Mouse (Mus musculus): Measurements from ENCODE around the gene Dnah5.
"Not testable (repeated sequence)": the region's sequence is repeated elsewhere in the genome, so short reads cannot be mapped to it uniquely, and the experiment has no call there.

The Dnah5 gene

DNA sequence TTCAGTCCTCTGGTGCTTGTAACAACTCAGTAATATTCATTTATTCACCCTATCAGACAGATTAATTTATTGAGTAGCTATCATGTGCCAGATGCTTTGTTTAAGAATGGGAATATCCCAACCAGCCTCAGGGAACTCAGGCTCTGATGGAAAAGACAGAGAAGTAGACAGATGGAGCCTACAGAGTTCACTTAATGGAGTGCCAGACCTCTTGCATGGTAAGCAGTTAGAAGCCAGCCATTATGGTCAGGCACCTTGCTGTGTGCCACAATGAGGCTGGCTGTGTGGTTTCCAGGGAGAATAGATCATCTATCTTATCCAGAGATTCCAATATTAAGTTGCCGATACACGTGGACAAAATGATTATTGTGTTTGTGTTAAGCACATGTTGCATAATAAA is 104.3 kb downstream of the Dnah5 start:
- DNase-seq = no peak

DNA sequence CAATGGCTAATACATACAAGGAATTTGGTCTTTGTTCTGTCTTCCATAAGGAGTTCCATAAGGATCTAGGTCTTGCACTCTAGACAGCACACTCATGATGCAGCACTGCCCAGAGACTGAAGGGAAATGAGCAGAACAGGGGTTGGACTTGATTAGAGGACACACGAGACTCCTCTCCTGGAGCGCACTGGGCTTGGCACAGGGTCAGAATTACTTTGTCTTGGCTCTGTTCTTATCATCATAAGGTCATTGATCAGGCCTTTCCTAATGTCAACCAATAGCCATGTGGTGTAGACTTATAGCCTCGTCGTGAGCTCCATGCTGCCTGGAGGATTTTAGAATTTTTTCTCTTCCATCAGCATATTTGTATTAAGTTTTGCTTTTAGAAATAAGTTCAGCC is 107.0 kb downstream of the Dnah5 start:
- DNase-seq = no peak

DNA sequence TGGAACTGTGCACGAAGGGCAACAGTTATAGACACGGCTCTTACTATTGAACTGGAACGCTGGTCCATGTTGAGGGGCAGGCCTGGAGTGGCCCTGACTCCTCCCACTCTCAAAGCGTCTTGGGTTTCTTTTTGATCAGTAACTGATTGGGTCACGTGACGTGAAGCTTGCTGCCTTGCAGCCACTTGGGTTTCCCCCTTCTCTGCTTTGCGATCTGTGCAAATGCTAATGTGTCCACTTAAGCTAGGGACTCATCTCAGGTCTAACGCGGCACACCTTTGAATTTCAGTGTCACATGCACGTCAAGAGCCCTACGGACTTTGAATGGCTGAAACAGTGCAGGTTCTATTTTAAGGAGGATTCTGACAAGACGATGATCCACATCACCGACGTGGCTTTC is 109.9 kb downstream of the Dnah5 start:
- no peak for DNase-seq

DNA sequence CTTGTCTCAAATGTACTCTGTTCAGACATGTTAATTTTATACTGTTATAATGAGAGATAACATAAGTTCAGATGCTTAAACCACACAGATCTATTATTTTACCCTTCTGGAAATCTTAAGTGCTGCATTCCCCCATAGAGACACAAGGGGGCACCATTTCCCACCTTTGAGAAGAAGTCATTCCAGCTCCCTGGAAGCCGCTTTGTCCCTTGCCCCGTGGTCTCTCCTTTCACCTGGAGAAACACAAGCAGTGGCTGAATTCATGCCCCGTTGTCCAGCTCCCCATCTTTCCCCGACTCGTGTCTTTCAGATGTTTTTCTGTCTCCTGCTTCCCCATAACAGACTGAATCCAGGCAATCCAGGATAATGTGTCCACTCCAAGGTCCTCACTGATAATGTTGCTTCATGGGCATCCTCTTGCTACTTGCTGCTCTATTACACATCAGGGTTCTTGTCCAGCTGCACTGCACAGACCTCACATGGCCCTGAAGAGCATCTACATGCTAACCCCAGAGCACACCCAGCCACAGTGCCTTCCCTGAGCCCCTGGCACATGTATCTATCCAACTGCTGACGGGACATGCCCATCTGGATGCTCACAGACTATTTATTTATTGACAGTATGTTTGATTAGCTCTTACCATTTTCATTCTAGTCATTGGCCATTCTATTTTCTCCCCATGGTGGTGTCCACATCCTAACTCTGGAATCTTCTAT is 112.4 kb downstream of the Dnah5 start:
- DNase-seq = peak; percentile 59

DNA sequence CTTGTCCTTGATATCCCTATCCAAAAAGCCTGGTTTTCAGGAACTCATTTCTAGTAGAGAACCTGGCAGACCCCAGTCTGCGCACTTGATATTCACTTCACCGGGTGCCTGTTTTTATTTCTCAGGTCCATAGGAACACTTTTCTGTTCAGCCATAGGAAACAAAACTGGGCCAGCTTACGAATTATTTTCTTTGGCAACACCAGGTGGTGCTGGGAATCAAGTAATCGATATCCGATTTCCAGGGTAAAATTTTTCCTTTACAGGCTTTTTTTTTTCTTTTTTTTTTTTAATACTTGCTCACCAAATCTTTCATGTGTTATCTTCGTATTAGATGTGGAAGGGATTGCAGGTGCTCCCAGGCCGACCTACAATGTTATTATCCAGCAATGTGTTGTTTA is 119.0 kb downstream of the Dnah5 start:
- no peak for DNase-seq

DNA sequence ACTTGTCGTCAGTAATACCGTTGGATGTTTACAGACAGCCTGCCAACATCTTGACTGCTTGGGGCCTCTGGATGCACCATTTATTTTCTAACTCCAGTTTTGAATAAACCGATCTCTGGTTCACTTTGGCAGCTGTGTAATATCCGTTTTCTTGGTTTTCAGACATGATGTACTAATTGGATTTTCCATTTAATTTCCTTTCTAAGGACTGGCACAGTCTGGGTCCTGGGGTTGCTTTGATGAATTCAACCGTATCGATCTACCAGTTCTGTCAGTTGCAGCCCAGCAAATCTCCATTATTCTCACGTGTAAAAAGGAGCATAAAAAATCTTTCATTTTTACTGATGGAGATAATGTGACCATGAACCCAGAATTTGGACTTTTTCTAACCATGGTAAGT is 123.4 kb downstream of the Dnah5 start:
- no peak for DNase-seq

DNA sequence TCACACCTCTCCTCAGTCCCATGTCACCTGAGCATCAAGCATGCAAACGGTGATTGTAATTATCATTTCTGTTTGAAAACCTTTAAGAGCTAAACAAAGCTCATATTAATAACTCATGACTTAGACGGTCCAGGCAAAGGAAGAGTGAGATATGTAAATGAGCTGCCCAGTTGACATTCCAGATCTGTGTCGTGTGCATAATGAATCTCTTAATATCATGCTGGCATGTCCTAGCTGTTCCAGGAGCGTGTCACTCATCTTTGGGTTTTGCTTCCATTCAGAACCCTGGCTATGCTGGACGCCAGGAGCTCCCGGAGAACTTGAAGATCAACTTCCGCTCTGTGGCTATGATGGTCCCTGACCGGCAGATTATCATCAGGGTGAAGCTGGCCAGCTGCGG is 123.9 kb downstream of the Dnah5 start:
- no peak for DNase-seq

DNA sequence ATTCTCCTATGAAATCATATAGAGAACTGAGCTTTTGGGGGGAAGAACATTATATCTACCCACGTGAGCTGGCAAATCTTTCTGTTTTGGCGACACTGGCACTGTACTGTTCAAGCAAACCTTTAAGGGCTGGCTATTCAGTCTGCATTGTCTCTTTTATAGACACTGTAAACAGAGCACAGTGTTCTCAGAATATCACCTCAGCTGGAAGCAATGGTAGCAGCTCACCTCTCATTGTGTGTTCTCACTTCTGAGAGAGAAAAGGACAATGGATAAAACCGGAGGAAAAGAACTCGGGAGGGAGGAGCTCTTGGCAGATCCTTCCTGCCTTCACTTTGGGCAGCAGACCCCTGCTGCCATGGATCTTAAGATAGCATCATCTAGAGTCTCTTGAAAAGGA is 137.6 kb downstream of the Dnah5 start:
- DNase-seq = no peak

DNA sequence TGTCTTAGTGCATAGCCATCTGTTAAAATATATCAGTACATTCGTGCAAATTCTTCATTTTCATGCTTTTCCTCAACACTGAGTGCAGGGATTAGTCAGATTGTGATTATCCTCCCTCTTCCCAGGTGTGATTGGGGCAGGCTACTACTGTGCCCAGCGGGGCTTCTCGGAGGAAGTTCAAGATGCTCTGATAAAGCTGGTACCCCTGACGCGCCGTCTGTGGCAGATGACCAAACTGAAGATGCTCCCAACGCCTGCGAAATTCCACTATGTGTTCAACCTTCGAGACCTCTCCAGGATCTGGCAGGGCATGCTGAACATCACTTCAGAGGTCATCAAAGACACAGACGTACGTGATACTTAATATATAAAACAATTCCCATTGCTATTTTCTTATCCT is 164.0 kb downstream of the Dnah5 start:
- no peak for DNase-seq

DNA sequence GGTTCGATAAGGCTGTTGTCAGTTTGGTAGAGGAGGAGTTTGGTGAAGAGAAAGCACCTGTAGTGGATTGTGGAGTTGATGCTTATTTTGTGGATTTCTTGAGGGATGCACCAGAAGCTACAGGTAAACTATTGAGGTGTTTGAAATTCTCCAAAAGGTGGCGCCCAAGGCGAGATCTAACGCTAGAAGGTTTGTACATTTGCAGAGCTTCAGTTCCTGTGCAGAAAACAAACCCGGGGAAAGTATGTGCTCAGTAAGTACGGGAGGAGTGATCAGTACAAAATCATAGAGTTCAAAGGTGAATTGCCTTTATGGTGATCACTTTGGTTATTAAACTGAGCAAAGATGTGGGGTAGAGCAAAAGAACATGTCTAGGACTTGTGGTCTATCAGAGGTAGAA is 166.9 kb downstream of the Dnah5 start:
- DNase-seq = no peak

DNA sequence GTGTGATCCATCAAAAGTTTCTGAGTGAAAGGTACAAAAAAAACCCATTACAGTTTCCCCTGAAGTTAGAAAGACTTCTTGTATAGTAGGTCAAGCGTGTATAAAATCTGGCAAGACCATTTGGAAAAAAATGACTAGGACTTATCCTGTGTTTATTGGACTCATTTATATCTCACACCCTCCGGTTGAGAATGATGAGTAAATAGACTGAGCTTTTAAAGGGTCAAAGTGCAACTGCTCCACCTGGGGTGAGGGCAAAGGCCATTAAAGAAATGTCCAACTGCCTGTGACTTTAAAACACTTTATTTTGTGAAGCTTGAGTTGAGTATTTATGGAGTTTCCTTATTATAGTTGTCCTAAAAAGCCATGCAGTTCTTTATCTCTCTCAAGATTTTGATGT is 168.0 kb downstream of the Dnah5 start:
- DNase-seq = no peak

DNA sequence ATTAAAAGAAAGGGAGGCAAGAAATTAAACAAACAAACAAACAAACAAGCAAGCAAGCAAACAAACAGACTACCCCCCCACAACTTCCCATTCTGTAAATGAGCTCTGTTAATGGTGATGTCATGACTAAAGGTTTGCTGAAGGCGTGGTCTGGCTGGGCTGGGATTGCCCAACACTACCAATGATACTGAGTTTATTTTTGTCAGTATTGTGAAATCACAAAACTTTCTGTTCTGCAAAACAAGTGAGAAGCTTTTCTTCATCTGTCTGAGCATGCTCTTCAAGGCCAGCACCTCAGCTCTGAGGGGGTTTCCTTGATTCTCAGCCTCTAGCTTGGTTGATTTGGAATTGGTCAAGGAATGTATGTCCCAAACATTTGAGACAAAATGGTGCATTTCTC is 170.8 kb downstream of the Dnah5 start:
- no peak for DNase-seq

DNA sequence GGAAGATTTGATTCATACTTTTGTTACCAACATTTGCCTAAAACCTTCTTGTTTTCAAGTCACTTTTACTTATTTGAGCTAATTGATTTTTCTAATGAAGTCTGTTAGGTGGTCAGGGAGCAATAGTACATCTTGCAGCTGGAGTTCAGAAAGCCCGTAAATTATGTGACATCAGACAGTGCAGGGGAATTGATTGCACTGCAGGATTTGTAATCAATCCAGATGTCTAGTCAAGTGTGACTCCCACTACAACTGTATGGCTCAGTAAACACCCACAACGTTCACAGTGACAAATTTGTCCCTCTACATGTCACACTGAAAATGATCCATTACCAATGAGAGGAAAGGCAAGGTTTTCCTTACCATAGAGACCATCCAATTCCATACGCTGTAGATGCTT is 177.4 kb downstream of the Dnah5 start:
- no peak for DNase-seq

DNA sequence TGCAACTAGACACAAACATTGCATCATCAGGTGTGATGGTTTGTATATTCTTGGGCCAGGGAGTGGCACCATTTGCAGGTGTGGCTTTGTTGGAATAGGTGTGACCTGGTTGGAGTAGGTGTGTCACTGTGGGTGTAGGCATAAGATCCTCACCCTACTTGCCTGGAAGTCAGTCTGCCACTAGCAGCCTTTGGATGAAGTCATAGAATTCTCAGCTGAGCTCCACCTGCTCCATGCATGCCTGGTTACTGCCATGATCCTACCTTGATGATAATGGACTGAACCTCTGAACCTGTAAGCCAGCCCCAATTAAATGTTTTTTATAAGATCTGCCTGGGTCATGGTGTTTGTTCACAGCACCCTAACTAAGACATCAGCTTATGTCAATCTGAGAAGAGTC is 190.2 kb downstream of the Dnah5 start:
- not testable (repeated sequence) for DNase-seq

DNA sequence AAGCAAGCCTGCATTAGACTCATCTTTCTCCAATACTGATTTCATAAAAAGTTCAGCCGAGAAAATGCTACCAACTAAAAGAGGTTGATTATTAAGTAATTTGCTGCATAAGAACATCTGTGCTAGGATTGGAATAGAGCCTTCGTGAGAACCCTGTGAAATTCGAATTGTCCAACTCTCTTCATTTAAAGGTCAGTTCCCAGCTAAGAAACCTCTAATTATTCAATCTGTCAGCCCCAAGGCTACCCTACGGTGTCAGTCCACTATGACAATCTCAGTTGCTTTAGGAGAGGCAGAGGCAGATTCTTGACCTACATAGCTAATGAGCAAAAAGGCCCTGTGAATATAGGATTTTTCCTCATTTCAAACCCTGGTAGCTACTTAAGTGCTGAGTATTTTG is 191.9 kb downstream of the Dnah5 start:
- no peak for DNase-seq

DNA sequence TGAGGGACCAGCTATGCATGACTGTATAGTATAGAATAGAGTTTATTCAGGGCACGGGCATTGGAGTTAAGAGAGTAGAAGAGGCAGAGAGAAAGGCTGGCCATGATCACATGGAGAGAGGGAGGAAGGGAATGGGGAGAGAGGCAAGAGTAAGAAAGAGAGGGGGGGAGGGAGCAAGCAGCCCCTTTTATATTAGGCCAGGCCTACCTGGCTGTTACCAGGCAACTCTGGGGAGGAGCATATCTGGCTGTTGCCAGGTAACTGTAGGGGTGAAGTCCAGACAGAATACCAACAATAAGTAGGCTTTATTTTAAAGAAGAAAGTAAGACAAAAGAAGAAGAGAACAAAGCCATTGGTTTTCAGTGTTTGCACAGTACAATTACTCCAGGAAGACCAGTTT is 194.9 kb downstream of the Dnah5 start:
- no peak for DNase-seq

DNA sequence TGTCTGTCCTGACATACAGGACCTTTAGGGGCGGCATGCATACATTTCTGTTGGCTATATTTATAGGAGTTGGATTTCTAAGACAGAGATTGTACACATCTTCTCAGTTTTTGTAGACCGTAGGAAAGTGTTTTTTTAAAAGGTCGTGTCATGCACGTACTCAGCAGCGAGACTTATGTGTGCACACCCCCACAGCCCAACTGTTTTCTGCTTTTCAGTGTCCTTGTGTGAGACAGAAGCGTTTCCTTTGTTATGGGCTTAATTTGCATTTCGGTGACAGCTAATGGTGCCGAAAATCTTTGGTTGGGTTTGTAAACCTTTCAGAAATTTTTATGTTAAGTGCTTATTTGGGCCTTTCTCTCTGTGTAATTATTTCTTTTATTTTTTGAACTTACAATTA is 195.7 kb downstream of the Dnah5 start:
- DNase-seq = no peak

DNA sequence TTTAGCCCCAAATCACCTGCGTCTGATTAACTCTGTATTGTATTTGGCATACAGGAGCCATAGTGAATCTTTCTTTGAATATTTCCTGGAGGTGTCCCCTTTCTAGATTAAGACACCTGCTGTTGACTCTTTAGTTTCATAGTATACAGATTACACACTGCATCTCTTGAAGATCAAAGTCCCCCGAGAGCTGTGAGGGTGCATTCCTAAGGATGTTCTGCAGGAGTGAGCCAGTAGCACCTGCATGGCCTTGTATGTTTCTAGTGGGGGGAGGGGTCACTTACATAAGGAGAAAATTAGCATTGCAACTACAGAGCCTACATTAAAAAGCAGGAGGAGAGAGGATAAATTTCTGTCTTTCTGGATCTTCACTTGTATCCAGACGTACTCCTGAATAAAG is 201.1 kb downstream of the Dnah5 start:
- DNase-seq = no peak

DNA sequence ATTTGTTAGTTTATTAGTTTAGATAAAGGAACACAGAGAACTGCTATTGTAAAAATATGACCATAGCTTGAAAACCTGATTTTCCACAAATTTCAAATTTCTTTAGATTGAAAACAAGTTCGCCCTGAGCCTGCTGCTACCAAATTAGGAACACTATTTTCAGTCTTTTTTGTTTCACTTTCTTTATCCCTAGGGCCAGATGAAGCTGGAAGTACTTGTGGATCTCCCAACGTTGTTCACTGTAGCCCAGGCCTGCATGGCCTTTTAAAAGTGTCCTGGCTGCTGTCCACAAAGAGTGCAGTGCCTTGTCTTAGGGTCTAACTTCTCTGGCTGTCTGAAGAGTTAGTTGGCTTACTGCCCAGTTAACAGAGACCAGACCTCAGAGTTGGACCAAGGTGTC is 201.6 kb downstream of the Dnah5 start:
- DNase-seq = no peak

DNA sequence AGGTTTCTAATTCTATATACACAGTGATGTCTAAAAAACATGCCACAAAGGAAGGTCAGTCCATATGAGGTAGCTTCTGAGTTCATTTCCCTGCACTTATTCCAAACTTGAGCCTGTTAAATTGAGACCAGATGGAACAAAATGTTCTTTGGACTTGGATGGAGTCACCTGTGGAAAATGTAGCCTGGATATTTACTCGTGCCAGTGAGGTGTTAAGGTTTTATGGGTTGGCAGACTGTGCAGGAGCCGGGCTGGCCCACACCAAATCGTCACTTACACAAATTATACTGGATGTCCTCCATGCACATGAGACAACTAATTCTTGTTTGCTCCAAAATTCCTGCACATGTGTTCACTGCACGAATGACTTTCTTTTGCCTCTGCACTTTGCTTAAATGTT is 236.2 kb downstream of the Dnah5 start:
- DNase-seq = no peak

DNA sequence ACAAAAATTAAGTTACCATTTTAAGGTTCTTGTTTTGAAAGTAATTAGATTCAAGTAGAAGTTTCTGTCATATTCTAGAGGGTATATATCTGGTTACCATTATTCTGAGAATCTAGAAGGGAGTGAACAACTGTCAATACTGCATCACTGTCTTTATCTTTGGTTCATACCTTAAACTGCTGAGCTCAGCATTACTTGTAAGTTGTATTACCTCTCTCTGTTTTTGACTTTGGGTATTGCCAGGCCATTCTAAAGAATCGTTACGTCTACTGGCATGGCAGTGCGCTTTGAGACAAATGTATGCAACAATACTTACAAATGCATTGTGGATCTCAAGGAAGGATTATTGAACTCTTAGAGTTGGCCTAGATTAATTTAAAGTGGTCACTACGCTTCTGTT is 240.9 kb downstream of the Dnah5 start:
- DNase-seq = no peak

DNA sequence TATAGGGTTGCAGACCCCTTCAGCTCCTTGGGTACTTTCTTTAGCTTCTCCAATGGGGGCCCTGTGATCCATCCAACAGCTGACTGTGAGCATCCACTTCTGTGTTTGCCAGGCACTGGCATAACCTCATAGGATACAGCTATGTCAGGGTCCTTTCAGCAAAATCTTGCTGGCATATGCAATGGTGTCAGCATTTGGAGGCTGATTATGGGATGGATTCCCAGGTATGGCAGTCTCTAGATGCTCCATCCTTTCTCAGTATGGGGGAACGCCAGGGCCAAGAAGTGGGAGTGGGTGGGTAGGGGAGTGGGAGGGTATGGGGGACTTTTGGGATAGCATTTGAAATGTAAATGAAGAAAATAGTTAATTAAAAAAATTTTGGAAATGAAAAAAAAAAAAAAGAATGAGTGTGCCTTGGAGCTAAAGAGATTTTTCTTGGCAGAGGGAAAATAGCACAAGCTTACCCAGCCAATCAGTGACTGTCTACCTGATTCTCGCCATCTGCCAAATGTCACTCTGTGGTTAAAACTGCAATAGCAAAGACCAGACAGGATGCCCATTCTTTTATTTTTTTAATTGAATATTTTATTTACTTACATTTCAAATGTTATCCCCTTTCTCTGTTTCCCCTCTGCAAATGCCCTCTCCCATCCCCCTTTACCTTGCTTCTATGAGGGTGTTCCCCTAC is 257.7 kb downstream of the Dnah5 start:
- not testable (repeated sequence) for DNase-seq

DNA sequence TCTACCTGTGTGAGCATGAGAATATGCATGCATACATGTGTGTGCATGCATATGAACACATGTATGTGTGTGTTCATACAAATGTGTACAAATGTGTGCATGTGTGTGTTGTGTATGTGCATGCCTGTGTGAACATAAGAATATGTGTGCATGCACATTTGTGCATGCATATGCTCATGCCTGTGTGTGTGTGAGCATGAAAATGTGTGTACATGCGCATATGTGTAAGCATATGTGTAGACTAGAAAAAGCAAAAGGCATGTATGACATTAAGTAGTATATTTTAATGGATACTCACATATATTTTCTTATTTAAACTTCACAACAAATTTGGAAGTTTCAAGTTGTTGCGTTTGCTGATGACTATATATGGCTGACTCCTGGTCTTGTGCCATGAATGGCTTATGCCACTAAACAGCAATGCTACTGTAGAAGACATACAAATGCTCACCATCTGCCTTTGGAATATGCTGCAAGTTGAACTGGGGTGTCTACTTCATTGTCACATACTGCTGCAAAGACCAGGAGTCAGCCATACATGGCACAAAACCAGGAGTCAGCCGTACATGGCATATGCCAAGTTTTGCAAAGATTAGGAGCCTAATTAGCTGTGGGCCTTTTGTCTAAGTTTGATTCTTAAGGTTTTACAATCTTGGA is 263.2 kb downstream of the Dnah5 start:
- no peak for DNase-seq

DNA sequence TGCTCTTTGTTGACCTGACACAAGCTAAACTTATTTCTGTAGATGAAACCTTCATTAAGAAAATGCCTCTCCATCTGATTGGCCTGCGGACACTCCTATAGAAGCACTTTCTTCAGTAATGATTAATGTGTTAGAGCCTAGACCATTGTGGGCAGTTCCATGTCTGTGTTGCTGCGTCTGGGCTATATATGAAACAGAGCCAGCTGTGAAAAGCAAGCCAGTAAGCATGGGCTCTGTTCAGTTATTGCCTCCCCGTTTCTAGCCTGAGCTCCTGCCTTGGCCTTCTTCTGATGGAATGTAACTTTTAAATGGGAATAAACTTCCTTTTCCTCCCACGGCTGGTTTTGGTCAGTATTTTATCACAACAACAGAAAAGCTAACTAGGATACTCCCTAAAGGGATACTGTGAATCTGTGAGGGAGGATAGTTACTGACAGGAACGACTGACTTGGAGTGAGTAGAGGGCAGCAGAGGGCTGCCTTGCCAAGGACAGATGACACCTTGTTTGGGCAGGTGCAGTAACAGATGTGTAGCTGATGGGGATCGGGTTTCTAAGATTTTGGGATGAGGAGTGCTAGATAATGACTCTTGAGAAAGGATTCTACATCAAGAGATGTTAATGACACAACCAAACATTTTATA is 270.3 kb downstream of the Dnah5 start:
- DNase-seq = no peak

Data from right cerebral cortex, postnatal 14 days (tissue).